Mouse (Mus musculus) liver, embryonic 14.5 days (tissue): Measurements from ENCODE around the gene Lingo3.

Source experiments
- CTCF ChIP-seq: IDR thresholded peaks from 2 replicates; pipeline ENCODE4 v1.5.1; 2016; ENCODE audit warnings: antibody characterized with exemption, low read depth, control low read depth
- EP300 ChIP-seq: IDR thresholded peaks from 2 replicates; pipeline ENCODE4 v1.6.1; 2016; ENCODE audit warnings: antibody characterized with exemption, low read depth

DNA sequence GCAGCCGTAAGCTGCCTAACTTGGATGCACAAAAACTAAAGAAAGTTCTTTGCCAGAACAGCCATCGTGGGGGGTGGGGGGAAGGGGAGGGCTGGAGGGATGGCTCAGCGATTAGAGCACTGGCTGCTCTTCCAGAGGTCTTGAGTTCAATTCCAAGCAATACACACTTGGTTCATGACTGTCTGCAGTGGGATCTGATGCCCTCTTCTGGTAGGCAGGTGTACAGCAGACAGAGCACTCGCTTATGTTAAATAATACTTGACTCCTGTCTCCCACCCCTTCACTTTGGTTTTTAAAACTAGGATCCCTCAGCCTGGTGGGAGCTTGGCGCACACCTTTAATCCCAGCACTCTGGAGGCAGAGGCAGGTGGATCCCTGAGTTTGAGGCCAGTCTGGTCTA lies 32.2 kb upstream of the Lingo3 start:
- TF ChIP-seq CTCF = peak; percentile 95
- no peak for TF ChIP-seq EP300
